Mouse (Mus musculus): ENCODE measurements at regions not wholly inside any gene's neighbourhood (a gene's known extent, or its start where the extent isn't known, plus 50 kb on each side); places are given as distances from the start of the nearest gene placed in this dataset.
"Not testable (repeated sequence)": the region's sequence is repeated elsewhere in the genome, so short reads cannot be mapped to it uniquely, and the experiment has no call there.

DNA sequence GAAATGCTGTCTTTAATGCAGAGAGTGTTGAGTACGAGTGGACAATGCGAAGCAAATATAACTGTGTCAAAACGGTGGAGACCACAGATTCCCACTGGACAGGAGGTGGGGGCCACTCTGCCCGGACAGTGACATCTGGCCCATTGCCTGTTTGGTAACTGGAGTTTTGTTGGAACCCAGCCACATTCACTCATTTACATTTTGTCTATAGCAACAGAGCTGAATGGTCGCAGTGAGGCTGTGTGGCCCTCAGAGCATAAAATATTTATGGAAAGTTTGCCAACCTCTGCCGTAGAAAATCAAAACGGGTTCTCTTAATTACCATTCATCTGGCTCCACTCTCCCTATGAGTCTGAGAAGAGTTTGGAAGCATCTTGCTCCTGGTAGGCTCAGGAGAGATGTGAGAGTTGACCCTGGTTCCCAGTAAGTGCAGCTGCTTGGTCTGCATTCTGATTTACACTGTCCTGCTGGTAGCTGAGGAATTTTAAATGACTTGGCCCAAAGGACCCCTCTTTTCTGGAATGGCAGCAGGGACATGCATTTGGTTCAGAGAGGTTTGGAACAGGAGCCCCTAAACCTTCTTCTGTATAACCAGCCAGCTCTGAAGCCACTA is 187.9 kb upstream of the Pik3r1 start:
- no peak for DNase-seq

DNA sequence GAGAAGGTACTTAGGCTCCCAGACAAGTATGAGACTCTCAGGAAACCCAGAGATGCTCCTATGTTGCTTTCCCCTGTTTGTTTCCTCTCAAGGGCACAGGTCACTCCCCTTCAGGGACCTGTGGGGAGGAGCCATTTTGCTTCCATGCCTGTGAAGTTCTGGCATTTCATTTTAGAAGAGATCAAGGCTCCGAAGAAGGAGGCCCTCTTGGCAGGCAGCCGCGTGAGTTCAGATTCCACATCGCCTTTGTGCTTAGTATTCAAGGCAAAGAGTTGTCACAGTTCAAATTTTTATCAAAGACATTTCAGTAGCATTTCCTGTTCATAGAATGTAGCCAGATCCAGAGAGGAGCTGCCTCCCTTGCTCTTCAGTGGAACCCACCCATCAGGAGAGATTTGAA is 189.8 kb upstream of the Pik3r1 start:
- DNase-seq, result no peak

DNA sequence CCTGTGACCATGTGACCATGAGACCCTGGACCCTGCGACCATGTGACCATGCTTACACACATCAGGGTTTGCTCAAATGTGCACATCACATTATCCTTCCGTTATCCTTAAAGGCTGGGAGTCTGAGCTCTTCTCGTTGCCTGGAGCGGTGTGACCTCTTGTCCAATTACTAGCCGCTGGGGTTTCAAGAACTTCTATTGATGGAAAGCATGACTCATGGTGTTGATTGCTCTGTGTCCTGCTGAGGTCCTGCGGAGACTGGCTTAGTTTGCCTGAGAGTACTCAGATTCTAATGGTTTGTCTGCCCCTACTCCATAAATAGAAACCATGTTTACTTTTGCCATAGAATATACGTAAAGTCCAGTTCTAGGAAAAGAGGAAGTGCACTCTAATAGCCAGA is 197.5 kb upstream of the Pik3r1 start:
- no peak for DNase-seq

DNA sequence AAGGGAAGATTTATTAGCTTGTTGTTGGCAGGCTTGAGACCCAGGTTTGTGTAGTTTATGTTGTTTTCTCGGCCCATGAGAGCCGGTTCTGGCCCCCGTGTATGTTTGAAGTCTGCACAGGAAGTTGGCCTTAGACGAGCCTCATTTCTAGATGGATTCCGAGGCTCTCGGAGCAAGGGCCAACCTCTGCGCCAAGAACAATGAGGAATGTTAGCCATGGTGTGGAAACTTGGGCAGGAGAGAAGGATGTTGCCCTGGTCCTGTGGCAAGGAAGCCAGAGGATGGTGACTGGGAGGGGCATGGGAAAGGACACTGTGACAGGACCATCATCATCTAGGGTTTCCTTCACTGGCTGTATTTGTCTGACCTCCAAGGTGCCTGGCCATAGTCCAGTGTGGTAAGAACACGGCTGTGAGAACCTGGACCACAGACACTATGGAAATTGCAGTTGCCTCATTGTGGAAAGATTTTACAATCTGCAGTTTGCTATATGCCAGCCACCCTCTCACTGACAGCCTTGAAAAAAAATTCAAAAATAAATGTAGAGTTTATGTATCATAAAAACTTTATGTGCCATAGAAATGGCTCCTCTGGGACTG is 198.9 kb upstream of the Pik3r1 start:
- no peak for DNase-seq

DNA sequence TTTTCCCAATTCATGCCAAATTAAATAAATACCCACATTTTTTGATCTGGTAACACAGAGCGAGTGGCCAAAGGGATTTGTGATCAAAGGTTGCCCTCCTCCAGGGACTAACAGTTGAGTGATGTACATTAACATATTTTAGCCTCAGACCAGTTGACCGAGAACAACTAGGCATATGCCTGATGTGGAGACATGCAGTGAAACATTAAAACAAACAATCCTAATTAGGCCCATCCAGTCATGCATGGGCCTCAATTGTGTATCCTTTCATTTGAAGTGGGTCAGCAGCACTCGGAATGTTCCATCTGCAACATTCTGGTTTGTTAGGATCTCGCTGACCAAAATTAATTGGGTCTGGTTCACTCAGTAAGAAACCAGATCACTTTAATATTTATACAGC is 199.4 kb upstream of the Pik3r1 start:
- no peak for DNase-seq

DNA sequence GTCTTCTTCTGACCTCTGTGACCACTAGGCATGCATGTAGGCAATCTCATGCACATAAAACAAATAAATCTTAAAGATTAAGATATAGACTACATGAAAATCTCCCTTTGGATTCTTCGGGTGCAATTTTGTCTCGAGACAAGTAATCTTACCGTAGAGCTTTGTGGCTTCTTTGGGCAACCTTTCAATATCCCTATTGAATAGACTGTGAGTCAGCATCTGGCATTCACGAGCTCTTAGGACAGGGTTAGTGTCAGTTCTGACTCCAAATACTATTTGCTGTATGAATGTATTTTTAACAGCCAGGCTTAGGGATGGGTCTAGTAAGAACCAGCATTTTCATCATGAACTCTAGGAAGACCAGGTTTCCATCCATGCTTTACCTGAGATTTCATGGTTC is 208.7 kb upstream of the Pik3r1 start:
- DNase-seq, result no peak

DNA sequence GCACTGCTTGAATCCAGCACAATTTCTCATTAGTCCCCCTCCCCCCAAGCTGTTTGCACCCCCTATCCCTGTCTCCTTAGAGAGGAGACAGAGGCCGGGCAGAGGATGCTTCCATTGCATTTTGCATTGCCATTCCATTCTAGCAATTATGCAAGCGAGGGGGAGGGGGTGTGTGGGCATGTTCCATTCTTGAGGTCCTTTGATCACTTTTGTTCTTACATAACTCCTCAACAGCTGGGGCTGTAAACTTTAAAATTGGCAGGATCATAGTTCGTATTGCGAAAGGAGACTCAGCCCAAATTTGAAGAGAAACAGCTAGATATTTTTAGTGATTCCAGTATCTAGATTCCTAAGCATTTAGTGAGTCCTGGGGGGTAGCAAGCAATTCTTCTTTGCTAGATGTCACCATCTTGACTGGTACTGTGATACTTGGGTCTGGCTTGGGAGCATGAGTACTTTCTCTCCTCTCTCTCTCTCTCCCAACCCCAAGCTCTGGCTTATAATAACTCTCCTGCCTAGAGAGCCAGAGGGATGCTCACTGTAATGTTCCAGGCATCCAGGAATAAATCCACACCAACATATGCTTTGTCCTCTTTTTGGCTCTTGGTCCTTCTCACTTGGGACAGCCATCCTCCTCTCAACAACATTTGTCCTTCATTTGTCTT is 212.3 kb upstream of the Pik3r1 start:
- no peak for DNase-seq

DNA sequence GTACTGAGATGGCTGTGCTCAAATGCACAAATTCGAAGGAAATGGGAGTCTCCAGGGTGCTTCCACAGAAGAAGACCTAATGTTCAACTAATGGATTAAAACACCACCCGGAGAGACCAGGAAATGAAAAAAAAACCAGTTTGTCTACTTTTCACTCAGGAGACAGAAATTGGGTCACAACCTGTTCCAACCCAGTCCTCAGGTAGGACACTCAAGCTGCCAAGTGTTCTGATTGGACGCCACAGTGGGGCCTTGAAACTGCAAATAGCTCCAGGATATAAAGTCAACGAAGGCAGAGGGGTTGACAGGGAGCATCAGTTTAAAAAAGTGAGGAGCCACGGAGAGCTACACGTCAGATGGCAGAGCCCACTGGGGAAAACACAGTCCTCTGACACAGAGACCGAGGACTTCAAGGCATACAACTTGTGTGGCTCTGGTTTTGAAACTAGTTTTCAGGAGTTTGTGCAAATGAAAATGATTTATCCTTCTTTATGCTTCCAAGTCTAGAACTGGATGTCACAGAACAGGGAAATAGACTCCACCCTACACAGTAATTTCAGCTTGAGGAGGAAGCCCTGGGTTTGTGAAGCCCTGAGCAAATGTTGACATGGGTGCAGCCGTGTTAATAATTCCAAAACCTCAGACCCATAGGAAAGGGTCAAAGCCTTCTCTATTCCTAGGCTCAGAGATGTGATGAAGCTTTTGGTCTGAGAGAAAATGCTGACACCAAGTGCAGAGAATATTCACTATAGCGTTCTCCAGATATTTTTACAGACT is 220.8 kb upstream of the Pik3r1 start:
- no peak for DNase-seq

DNA sequence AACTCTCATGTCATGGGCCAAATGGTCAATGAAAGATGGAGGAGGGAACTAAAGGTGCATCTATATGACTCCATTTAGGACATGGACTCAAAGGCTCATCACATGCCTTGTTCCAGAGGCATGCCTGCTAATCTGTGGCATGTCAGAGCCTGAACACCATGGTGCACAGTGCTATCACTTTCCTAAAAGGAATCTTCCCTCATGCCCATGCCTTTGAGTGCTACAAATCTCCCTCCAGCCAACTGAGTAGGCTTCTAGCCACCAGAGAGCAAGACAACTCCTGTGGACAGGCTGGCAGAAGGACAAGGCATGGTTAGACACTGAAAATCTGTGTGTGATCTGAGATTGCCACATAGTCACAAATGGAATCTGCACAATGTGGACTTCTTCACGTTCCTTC is 223.7 kb upstream of the Pik3r1 start:
- DNase-seq, result no peak

DNA sequence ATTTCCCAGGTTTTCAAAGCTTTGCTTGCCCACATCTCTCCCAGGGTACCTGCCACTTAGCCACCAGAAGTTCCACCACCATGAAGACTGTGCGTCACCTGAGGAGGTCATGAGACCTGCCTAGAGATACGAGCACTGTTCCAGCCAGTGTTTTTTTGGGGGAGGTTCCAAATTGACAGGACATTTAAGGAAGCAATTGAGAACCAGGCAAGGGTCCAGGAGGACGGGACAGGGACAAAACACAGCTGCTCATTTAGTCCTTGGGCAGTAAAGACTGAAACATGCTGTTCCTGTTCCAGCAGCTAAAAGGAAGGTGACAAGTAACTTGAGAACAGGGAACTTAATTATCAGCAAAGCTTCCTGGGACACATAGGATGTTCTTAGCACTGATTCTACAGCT is 226.8 kb upstream of the Pik3r1 start:
- DNase-seq, result no peak

DNA sequence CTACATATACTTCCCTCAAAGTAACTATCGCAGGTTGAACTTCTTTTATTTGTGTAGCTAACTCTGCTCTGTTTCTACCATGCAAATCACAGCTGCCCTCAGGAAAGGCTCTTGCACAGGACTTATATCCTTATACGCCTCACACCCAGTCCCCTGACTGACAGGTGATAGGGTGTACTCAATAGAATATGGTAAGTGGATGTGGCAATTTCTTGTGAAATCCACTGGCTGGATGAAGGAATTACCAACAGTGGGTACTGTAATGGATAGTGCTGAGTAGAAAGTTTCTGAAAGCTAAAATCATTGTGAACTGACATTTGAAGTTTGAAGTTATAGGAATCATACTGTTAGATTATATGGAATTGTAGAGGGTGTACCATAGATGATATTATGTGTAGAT is 227.5 kb upstream of the Pik3r1 start:
- no peak for DNase-seq

DNA sequence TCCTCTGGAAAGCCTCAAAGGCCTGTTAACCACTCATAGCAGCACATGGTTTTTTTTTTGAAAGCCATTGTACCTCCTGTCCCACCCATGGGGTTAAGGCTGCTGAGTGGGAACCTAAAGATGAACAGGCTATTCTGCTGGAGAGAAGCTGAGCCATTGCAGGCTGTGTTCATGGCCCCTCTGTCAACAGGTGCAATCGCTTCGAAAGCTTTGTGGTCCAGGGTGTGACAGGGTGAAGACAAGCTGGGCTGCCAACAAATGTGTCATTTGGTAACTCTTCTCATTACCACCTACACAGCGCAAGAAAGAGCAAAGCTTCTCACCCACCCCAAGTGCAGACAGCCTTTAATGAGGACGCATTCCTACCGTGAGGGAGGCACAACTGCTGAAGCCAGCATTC is 228.1 kb upstream of the Pik3r1 start:
- no peak for DNase-seq

DNA sequence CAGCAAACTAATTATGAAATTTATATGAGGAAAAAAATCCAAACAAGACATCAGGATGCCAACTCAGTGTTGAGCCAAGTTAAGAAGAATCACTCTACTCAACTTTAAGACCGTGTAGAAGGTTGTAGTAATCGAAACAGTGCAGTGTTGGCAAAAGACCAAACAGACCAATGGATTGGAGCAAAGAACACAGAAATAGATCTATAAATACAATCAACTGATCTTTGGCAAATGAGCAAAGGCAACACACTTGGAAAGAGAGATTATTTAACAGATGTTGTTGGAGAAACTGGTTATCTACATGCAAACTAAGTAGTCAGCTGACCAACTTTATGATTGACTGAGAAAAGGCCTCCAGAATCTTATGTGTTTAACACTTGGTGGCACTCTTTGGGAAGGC is 229.4 kb upstream of the Pik3r1 start:
- DNase-seq, result no peak

DNA sequence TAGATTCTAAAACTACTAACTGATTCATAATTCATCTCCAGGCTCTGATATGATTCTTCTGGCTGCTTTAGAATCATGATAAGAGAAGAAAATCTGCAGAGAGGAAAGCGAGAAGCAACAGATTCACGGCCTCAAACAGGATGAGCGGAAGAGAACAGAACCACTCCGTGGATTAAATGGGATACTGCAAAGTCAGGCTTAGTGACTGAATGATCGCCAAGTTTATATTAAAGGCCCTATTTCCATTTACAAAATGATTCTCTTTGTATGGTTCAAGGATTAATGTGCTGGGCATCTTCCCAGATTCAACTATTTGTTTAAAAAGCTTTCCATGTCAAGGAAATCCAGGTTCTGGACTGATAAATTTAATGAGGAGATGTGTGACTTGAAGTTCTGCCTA is 238.5 kb upstream of the Pik3r1 start:
- no peak for DNase-seq

DNA sequence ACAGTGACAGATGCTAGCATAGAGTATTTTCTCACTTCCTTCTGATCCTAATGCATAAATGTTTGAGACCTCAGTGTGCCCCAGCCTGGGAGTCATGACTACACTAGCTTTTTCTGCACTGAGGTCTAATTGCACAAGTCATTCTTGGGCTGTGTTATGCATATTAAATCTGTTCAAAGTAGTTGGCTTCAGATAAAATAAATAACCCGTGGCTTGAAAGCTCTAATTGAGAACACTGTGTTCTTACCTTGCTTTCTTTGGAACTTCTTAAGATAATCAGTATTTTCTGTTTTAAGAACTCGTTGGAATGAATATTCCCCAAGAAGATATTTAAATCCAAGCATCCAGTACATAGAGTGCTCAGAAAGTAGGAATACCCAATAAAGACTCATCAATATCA is 243.9 kb upstream of the Pik3r1 start:
- no peak for DNase-seq

DNA sequence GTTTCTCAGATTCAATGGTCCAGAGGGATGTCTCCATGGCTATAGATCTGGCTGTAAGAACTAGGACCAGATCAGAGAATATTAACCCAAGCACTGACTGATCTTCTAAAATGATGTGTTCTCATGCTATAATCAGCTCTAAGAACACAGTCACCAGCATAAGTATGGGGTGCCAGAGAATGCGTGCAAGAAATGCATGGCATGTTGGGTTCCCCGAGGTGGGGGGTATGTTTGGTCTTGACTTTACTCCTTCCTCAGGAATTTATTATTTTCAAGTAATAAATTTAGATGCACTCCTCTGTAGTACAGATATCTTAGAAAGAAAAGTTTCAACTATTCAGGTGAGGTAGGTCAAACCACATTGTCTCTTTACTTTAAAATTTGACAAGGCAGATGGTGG is 246.5 kb upstream of the Pik3r1 start:
- no peak for DNase-seq

DNA sequence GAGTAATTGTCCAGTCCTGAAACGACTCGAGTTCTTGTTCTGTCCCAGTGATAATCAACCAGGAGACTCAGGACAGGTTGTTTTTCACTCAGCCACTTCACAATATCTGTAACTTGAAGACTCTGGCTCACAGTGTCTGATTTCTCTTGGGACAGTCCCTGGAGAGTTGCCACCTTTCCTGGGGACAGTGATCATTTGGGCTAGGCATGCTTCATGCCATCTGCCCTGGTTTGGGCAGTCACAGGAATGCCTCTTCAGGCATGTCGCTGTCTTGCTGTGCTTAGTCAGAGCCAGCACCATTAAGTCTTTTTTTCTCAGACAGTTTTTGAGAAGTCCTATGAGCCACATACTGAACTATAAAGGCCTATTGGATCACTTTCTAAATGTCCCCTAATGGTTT is 246.9 kb upstream of the Pik3r1 start:
- DNase-seq, result no peak

DNA sequence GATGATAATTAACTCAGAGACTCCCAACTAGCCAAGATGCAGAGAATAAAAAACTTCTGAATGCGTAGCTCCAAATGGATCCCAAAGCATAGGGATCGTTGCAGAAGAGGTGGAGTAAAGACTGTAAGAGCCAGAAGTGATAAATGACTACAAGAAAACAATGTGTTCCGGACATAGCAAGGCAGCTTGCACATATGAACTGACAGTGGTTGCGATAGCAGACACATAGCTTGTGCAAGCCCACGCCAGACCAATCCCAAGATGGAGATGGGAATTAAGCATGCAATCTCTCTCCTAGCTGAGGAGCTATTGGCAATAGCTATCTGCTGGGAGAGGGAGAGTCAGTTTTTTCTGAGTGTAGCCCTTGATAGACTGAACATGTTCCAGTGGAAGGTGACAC is 248.5 kb upstream of the Pik3r1 start:
- DNase-seq, result no peak

DNA sequence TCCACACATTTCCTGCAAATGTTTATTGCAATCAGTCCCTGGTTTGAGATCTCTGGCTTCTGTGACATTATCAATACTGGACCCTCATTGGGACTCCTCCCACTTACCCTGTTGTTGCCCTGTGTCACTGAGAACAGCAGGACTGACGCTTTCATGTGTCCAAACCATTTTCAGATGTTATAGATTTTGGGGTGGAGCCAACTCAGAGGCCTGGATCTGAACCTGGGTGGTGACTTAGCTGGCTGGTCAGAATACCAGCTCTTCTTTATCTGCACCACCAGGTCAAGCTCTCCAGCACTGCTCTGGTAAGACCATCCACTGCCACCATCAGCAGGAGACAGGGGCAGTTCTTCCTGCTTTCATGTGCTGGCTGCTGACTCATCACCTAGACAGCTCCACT is 254.3 kb upstream of the Pik3r1 start:
- no peak for DNase-seq

DNA sequence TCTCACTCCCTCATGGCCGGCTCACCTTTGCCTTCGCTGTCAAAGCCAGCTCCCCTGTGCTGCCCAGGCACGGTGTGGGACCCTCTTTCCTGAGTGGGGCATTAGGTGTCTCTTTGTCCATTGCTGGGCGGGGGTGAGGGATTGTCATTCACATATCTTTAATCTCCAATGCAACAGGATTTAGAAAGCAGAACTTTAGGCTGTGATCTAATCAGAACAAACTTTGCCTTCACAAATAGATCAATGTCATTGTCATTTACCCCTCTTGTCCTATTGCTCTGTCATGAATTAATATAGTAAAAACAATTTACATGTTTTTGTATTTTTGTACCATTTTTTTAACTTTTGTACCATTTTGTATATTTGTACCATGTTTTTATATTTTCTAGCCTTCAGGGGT is 254.7 kb upstream of the Pik3r1 start:
- DNase-seq, result no peak

DNA sequence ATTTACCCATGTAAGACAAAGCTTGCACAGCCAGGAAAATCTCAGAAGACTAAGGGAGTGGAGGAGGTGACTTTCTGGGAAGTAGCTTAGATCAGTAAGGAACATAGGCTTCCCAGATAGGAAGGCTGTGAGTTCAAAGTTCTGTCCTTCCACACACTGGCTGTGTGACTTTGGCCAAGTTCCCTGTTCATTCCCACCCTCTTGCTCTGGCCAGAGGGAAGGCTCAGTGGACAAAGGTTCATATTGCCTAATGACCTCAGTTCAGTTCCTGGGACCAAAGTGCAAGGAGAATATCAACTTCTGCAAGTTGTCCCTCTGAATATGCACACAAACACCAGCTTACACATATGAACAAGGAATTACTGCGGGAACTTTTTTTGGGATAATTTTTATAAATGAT is 255.6 kb upstream of the Pik3r1 start:
- DNase-seq, result no peak

DNA sequence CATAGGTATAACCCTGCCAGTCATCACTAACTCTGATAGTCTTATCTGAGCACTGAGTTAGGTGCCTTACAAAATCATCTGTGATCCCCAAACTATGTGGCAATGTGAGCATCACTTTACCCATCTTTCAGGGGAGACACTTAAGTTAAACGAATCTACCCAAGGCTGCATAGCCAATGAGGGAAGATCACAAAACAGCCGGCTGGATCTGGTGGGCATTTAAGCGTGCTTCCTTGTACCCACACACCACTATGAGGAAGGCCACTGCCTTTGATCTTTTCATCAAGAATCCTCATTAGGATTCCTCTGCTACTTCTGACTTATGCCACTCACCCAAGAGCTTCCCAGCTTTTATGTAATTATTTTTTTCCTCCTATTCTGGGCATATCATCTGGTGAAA is 257.1 kb upstream of the Pik3r1 start:
- no peak for DNase-seq

DNA sequence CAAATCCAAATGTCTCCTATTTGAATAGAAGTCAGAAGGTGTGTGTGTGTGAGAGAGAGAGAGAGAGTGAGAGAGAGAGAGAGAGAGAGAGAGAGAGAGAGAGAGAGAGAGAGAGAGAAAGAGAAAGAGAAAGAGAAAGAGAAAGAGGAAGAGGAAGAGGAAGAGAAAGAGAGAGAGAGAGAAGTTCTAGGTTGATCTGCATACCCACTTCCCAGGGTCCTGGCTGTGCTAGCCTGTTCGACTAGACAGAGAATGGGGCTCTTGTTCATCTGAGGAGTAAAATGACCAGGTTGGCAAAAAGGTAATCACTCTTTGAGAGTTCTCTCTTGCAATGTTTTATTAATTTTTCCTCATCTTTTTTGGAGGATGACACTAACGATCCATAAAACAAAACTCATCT is 257.5 kb upstream of the Pik3r1 start:
- not testable (repeated sequence) for DNase-seq

DNA sequence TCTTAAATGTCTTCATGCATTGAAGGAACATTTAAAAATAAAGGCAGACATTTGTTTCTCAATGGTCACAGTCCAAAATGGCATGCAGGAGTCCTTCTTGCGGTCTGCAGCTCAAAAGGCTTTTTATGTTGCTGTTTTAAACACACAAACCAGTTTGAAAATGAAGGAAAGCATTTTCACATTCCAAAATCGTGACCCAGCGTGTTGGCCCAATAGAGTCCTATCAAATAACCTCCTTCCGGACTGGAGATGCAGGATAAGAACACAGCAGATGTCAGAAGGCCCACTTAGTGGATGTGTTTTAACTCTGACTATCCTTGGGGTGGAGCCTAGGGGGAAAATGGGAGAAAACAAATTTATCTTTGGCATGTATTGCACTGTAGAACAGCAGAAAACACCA is 263.4 kb upstream of the Pik3r1 start:
- no peak for DNase-seq
